Mouse (Mus musculus) G1E (cell line): ENCODE measurements around the gene Ugt1a5. TPM values are rescaled to one million over a fixed set of nuclear protein-coding genes. Genes with fewer than 3 reads are reported as not detected.

Experiments
- ATAC-seq: 2 replicates; pipeline ENCODE4 v1.8.0; 2016; ENCODE audit warnings: mild to moderate bottlenecking; ENCODE audit not compliant: insufficient number of reproducible peaks, poor library complexity, low FRiP score, severe bottlenecking; ENCODE audit errors: extremely low read depth
- DNase-seq: peaks from one replicate; pipeline ENCODE4 v3.0.0; 2012; ENCODE audit warnings: low spot score
- H3K27me3 ChIP-seq: 2 replicates; pipeline ENCODE4 v1.6.1; 2012; ENCODE audit warnings: mild to moderate bottlenecking, low read length, inconsistent platforms; ENCODE audit not compliant: insufficient read depth
- H3K36me3 ChIP-seq: replicated peaks from 2 replicates; pipeline ENCODE3; 2012; ENCODE audit warnings: mild to moderate bottlenecking, inconsistent platforms
- H3K4me1 ChIP-seq: 2 replicates; pipeline ENCODE4 v1.6.1; 2012; ENCODE audit warnings: low read depth, low read length, inconsistent platforms, mixed read lengths; ENCODE audit not compliant: insufficient read depth
- H3K4me3 ChIP-seq: 2 replicates; pipeline ENCODE4 v1.5.1; 2012; ENCODE audit warnings: low read depth, mild to moderate bottlenecking, inconsistent platforms, low read length, moderate library complexity, mixed read lengths
- H3K9me3 ChIP-seq: replicated peaks from 2 replicates; pipeline ENCODE4 v1.6.1; 2012; ENCODE audit warnings: inconsistent platforms
- CTCF ChIP-seq: IDR thresholded peaks from 2 replicates; pipeline ENCODE4 v1.5.1; 2012; ENCODE audit warnings: low read depth, low read length, inconsistent platforms, mixed read lengths
- GATA1 ChIP-seq: IDR thresholded peaks from 2 replicates; pipeline ENCODE4 v1.6.1; 2012; ENCODE audit warnings: borderline replicate concordance, low read length, inconsistent platforms, mixed read lengths
- GATA2 ChIP-seq: IDR thresholded peaks from 2 replicates; pipeline ENCODE4 v1.6.1; 2012; ENCODE audit warnings: low read depth, low read length, inconsistent platforms, borderline replicate concordance
- POLR2AphosphoS5 ChIP-seq: IDR thresholded peaks from 2 replicates; pipeline ENCODE4 v1.6.1; 2012; ENCODE audit warnings: low read depth, low read length, inconsistent platforms; ENCODE audit not compliant: insufficient replicate concordance
- TAL1 ChIP-seq: conservative IDR thresholded peaks from 2 replicates; pipeline ENCODE4 v1.6.1; 2012; ENCODE audit warnings: low read depth, low read length, inconsistent platforms, mixed read lengths
- polyA plus RNA-seq: library from polyadenylated mRNA; stranded (reverse); fragments of >175 nt; gene quantifications from 2 replicates; pipeline ENCODE4 v1.2.3, GENCODE M21; 2012
- total RNA-seq, 2 experiments: library from RNA; stranded (forward) in 1 of 2; stranded (reverse) in 1 of 2; fragments of 200-1000 nt in 1 of 2; fragments of >200 nt in 1 of 2; fragmentation: Nextera tagmentation in 1 of 2; gene quantifications; 2 replicates each; pipeline ENCODE4 v1.2.3; 2014 to 2017

Ugt1a5 gene
- total and polyA plus RNA-seq, 3 experiments, result 0.05 TPM; not detected in 2

GRCm38 (mm10) chr1:88229566-88229965 is 63.8 kb downstream of the Ugt1a5 start:
- DNase-seq (no peak), ATAC-seq (no peak)
- H3K36me3 ChIP-seq, result no peaks in the 10 kb centered on the region
- H3K4me1 ChIP-seq, result no peaks in the 10 kb centered on the region
- no peaks in the 10 kb centered on the region for H3K9me3 ChIP-seq
- TF ChIP-seq GATA2, result no peak
- TF ChIP-seq POLR2AphosphoS5, result no peak; the same call in 1 of the 2 replicates
- no peak for TF ChIP-seq GATA1
- TF ChIP-seq CTCF, result no peak
- no peak for TF ChIP-seq TAL1
- H3K4me3 ChIP-seq, result no peak overlapping the region
- no peaks in the 10 kb centered on the region for H3K27me3 ChIP-seq

GRCm38 (mm10) chr1:88229986-88230385 is 64.2 kb downstream of the Ugt1a5 start:
- H3K9me3 ChIP-seq, result no peaks in the 10 kb centered on the region
- H3K36me3 ChIP-seq, result no peaks in the 10 kb centered on the region
- no peak for ATAC-seq
- H3K27me3 ChIP-seq, result peaks cover 4% of the 10 kb centered on the region; the same call in 1 of the 2 replicates
- DNase-seq, result no peak
- no peaks in the 10 kb centered on the region for H3K4me1 ChIP-seq
- no peak overlapping the region for H3K4me3 ChIP-seq
- TF ChIP-seq POLR2AphosphoS5 (0 out of 2 replicates have a peak, but pooled peaks have one; percentile 29), GATA1 (no peak)

GRCm38 (mm10) chr1:88230421-88230820 is 64.6 kb downstream of the Ugt1a5 start:
- Histone ChIP-seq H3K9me3 (no peaks in the 10 kb centered on the region), H3K4me1 (no peaks in the 10 kb centered on the region), H3K27me3 (peaks cover 6% of the 10 kb centered on the region; the same call in 1 of the 2 replicates), H3K36me3 (no peaks in the 10 kb centered on the region), H3K4me3 (no peak overlapping the region)
- TF ChIP-seq POLR2AphosphoS5, result 0 out of 2 replicates have a peak, but pooled peaks have one; percentile 24
- TF ChIP-seq TAL1, result no peak
- ATAC-seq (no peak), DNase-seq (no peak)

- no peak overlapping the region for H3K4me3 ChIP-seq
- no peak for ATAC-seq
- DNase-seq, result no peak
- H3K4me1 ChIP-seq, result no peaks in the 10 kb centered on the region
- H3K9me3 ChIP-seq, result no peaks in the 10 kb centered on the region
- no peaks in the 10 kb centered on the region for H3K36me3 ChIP-seq
- no peak for TF ChIP-seq TAL1
- peaks cover 6% of the 10 kb centered on the region; the same call in 1 of the 2 replicates for H3K27me3 ChIP-seq
These were observed 65.4 kb downstream of the Ugt1a5 start for GRCm38 (mm10) chr1:88230981-88231802.

- Histone ChIP-seq H3K9me3 (no peaks in the 10 kb centered on the region), H3K4me3 (no peak overlapping the region), H3K4me1 (no peaks in the 10 kb centered on the region), H3K36me3 (no peaks in the 10 kb centered on the region), H3K27me3 (peaks cover 6% of the 10 kb centered on the region; the same call in 1 of the 2 replicates)
- TF ChIP-seq CTCF, result no peak
- ATAC-seq (no peak), DNase-seq (no peak)
These were observed 66.1 kb downstream of the Ugt1a5 start for GRCm38 (mm10) chr1:88231803-88232499.

GRCm38 (mm10) chr1:88232664-88233380 is 67.0 kb downstream of the Ugt1a5 start:
- no peaks in the 10 kb centered on the region for H3K9me3 ChIP-seq
- ATAC-seq, result no peak
- no peak for DNase-seq
- H3K27me3 ChIP-seq, result peaks cover 9% of the 10 kb centered on the region; the same call in 1 of the 2 replicates
- H3K4me1 ChIP-seq, result no peaks in the 10 kb centered on the region
- no peak for TF ChIP-seq GATA2
- TF ChIP-seq CTCF, result no peak
- TF ChIP-seq GATA1, result no peak
- no peak for TF ChIP-seq POLR2AphosphoS5
- no peak for TF ChIP-seq TAL1
- H3K36me3 ChIP-seq, result no peaks in the 10 kb centered on the region
- no peak overlapping the region for H3K4me3 ChIP-seq
